Mouse (Mus musculus): ENCODE measurements at regions not wholly inside any gene's neighbourhood (a gene's known extent, or its start where the extent isn't known, plus 50 kb on each side); places are given as distances from the start of the nearest gene placed in this dataset.

DNA sequence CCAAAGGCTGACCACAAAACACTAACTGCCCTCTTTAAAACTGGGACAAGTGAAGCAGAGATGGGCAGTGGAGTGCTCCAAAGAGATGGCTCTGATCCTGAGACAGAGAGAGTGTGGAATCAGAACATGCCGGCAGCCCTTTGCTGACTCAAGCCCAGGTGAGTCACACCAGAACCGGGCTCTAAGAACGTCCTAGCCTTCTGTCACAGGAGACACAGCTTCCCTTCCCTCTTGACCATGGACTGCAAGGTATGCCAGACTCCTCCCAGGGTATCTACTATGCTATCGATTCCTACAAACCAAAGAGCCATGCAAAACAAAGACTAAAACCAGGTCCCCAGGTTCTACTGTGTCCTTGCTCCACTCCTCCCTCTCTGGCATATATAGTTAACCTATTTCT, 98.0 kb downstream of the Dhx15 start:
- no peak for DNase-seq (ENCODE audit: inconsistent age in 2 of 2, low spot score in 1 of 2)

DNA sequence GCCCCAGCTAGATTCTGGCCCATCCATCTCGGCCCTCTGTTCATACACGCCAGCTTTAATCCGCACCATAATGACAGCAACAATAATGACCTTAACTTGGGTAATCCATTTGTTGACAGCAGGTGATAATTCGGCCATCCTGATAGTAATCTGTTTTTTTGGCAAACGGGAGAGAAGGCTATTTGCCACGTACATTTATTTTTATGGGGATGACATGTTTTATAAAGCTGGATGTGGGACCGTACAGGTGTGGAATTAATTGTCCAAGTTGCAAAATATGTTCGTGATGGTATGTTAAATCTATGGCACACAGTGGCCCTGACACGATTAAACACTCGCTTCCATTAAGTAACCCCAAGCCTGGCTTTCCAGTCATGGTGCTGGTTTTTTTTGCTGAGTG, 102.2 kb downstream of the Dhx15 start:
- no peak for DNase-seq (ENCODE audit: inconsistent age in 2 of 2, low spot score in 1 of 2)

DNA sequence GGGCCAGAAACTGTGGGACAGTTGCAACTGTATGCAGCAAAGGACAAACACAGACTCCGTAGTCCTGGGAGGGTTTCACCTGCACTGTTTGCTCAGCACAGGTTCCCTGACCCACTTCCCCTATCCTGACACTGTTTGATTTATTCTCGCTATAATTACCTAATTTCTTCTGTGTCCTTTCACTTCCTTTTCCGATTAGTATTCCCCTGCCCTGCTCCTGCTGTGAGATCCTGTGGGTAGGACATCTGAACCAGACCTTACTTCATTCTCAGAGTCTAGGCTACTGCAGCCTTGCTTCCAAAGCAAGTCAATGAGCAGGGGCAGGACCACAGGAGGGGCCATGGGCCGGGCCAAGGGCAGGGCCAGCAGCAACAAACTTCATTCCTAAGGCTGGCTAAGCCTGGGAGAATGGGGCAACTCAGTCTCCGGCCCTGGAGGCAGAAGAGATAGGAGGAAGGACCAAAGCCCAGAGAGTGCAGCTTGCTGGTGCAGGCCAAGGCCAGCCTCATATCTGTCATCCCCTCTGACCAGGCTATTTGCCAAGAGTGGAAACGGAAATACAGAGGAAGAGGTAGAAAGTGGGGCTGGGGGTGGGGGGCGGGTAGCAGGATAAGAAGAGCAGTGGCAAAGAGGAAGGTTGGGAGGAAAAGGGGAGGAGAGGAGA, 103.4 kb downstream of the Dhx15 start:
- DNase-seq (ENCODE audit: inconsistent age in 2 of 2, low spot score in 1 of 2), result peak in 1 of 2 experiments; percentile 25

- DNase-seq (ENCODE audit: inconsistent age in 2 of 2, low spot score in 1 of 2), result no peak
Measured at GRCm38 (mm10) chr5:52080268-52080667, 110.0 kb downstream of the Dhx15 start.

DNA sequence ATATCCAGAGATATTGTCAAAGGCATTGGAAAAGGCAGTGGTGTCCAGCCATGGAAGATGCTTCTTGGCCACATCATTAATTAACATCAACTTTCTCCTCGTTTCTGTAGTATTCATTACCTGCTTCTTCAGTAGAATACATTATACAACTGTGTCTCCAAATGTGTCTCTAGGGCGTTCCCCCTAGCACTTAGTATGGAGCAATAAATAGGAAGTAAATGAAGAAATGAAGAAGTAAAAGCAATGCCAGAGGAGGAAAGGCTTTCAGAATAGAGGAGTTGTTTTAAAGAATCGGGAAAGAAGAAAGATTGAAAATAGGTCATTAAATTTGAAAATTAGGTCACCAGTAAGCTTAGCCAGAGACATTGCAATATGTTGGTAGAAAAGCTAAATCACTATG, 112.6 kb downstream of the Dhx15 start:
- DNase-seq (ENCODE audit: inconsistent age in 2 of 2, low spot score in 1 of 2), result no peak

GRCm38 (mm10) chr5:52075096-52075495, 115.2 kb downstream of the Dhx15 start:
- DNase-seq (ENCODE audit: inconsistent age in 2 of 2, low spot score in 1 of 2), result no peak

GRCm38 (mm10) chr5:52064804-52065451, 125.4 kb downstream of the Dhx15 start:
- DNase-seq (ENCODE audit: inconsistent age in 2 of 2, low spot score in 1 of 2), result peak; percentile 69 to 91

DNA sequence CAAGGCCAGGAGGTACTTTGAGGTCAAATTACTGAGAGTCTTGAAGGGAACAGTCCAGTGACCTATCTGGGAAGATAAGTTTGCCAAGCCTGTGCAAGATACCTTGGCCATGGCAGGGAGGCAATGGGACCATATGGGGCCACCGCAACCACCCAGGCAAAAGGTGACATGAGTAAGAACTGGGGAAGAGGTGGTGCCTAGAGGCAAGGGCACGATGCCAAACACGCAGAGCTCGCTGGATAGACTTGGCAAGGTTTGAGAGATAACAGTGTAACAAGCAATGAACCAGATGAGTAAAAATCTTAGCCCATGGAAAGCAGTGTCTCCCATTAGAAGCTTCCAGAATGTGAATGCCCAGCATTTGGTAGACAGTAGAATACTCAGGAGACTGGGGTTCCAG, 128.1 kb downstream of the Dhx15 start:
- peak; percentile 25 to 70 for DNase-seq (ENCODE audit: inconsistent age in 2 of 2, low spot score in 1 of 2)

- peak in 1 of 2 experiments; percentile 38 for DNase-seq (ENCODE audit: inconsistent age in 2 of 2, low spot score in 1 of 2)
Measured at GRCm38 (mm10) chr5:52061226-52061625, 129.1 kb downstream of the Dhx15 start.

- DNase-seq (ENCODE audit: inconsistent age in 2 of 2, low spot score in 1 of 2), result no peak
Measured at GRCm38 (mm10) chr5:52057261-52057660, 133.1 kb downstream of the Dhx15 start.

DNA sequence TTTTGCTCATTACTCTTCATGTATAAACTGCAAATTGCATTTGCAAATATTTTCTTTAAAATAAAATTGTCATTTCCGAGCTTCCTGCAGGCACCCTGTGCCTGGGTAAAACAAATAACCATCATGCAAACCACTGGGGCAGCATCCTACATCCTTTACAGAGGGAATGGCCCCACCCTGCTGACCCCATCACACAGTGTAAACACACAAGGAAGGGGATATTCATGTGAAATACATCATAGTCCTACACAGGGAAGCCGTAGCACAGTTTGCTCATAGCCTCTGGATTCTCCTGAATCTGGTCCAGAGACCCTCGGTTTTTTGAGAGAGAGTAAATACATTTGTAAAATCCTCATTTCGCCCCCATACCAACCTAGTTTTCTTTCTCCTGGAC, 138.2 kb downstream of the Dhx15 start:
- no peak for DNase-seq (ENCODE audit: inconsistent age in 2 of 2, low spot score in 1 of 2)

DNA sequence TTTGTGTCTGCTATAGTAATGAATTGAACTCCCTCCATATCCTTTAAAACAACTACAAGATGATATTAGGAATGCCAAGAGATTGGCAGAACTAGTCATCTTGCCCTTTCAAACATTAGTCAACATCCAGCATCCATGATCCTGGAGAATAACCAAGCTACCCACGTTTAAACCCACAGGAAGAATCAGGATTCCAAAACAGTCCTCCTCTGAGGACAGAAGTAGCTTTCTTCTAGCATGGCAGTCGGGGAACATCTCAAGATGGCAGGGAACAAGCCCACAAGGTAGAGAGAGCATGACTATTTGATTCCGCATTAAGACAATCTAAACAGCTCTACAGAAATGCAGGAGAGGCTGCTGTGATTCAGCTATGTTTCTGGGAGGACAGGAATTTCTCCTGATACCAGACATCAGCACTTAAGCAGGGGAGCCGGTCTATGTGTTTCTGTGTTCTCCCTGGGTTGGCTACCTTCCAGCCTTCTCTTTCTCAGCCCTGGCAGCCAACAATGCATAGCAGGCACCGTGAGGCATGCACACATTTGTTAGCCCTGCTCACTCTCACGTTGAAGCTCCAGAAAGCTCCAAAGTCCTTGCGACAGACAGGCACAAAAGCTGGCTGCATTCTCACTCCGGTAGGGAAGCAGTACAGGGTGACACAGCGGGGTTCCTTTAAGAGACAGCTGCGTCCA, 138.8 kb downstream of the Dhx15 start:
- no peak for DNase-seq (ENCODE audit: inconsistent age in 2 of 2, low spot score in 1 of 2)

DNA sequence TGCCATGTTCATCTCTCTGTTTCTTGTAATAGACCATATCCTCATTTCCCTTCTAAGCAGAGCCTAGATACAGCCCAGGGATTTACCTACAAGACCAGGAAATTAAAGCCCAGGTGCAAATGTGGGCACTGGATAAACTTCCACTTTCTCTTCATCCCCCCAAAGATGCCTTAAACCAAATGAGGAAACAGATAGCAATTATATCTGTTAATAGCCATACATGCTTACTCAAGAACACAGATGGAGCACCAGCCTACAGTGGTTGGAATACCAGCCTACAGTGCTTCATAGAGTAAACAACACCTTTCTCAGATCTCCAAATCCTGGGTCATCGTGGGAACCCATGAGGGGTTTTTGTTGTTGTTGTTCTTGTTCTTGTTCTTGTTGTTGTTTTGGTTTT, 141.5 kb downstream of the Dhx15 start:
- DNase-seq (ENCODE audit: inconsistent age in 2 of 2, low spot score in 1 of 2), result no peak

DNA sequence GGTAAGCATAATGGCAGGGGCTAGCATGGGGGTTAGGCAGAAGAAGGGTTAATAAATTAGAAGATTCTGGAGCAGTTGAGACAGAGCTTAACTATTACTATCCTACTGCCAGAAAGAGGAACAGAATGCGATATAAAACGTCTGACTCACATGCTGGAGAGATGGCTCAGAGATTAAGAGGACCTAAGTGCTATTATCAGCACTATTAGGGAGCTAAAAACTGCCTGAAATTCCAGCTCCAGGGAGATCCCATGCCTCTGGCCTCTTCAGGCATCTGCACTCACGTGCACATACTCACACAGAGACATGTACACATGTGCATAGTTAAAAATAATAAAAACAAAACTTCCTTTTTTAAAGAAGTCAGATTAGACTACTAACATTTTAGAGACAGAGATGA, 143.6 kb downstream of the Dhx15 start:
- DNase-seq (ENCODE audit: inconsistent age in 2 of 2, low spot score in 1 of 2), result no peak

DNA sequence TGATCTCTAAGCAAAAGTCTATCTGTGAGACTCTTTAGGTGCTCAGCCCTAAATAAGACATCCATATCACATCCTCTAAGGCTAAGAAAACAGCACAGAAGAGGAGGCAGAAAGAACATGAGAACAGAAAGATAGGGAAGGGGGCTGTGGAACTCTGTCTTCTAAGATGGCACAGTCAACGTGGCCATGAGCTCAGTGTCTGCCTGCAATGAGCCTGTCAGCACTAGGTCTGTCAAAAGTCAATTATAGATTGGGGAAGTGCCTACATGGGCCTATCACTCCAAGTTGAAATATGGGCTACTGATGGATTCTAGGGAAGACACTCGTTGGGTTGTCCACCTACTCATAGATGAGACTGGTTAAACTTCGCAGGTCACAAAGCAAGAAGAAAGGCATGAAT, 146.2 kb downstream of the Dhx15 start:
- DNase-seq (ENCODE audit: inconsistent age in 2 of 2, low spot score in 1 of 2), result no peak

DNA sequence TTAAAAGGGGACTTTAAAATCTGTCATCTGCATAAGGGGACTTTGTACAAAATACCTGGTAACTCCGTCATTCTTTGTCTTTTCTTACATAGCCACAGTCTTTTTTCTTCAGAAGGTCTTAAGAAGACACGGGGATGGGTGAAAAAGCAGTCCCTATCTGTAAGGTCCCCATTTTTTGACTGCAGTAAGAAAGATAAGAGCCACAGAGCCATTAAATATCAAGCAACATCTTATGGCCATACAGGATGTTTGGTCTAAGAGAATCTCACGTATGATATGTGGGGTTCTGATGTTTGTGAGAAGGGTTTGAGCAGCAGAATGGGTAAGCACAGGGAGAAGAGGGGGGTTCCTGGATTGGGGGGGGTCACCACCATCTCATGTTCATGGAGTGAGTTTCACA, 148.9 kb downstream of the Dhx15 start:
- no peak for DNase-seq (ENCODE audit: inconsistent age in 2 of 2, low spot score in 1 of 2)

DNA sequence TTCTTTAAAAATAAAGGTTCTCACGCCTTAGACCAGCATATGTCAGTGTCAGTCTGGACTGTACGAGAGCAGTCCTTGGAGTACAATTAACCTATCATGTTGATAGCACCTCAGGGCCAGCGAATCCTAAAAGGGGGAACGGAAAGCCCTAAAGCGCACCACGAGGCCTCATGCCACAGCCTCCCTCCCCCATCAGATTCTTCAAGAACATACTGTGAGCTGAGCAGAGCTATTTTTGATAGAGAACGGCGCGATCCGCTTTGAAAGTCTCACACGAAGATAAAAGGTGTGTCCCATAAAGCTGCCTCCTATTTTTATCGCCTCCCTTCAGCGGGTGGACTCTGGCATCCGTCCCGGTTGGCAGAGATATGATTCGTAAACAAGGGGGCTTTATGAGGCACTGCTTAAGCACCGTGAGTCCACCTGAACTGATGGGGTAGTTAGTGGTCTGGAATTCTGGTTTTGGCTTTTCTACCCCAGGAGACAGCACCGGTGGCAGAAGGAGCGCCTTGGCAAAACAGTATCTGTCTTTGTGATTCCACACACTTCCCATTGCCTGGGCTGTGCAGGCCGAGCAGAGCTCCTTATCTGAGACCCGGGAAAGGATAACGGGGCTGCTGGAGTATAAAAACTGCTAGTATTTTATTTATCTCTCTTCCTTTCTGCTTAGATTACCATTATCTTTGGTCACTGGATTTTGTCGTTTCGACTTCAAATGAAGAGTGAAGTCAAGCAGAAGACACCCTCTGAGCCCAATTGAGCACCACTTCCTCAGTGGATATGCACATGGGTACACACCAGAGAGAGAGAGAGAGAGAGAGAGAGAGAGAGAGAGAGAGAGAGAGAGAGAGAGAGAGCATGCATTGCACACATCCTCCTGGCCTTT, 149.6 kb downstream of the Dhx15 start:
- no peak for DNase-seq (ENCODE audit: inconsistent age in 2 of 2, low spot score in 1 of 2)

- DNase-seq (ENCODE audit: inconsistent age in 2 of 2, low spot score in 1 of 2), result peak in 1 of 2 experiments; percentile 27
Measured at GRCm38 (mm10) chr5:52035339-52035738, 155.0 kb downstream of the Dhx15 start.

GRCm38 (mm10) chr5:52027478-52027877, 162.8 kb downstream of the Dhx15 start:
- no peak for DNase-seq (ENCODE audit: inconsistent age in 2 of 2, low spot score in 1 of 2)

GRCm38 (mm10) chr5:52026148-52026547, 164.2 kb downstream of the Dhx15 start:
- no peak for DNase-seq (ENCODE audit: inconsistent age in 2 of 2, low spot score in 1 of 2)

GRCm38 (mm10) chr5:52023212-52023611, 167.1 kb downstream of the Dhx15 start:
- DNase-seq (ENCODE audit: inconsistent age in 2 of 2, low spot score in 1 of 2), result no peak
